Mouse (Mus musculus) right cerebral cortex, postnatal 36 days (tissue): ENCODE measurements around the gene Zfp365.

Experiments
- DNase-seq, 2 experiments: peaks; one replicate each; pipeline ENCODE4 v3.0.0; 2022; ENCODE audit warnings: low spot score in 2 of 2, mixed read lengths in 1 of 2

The Zfp365 gene

DNA sequence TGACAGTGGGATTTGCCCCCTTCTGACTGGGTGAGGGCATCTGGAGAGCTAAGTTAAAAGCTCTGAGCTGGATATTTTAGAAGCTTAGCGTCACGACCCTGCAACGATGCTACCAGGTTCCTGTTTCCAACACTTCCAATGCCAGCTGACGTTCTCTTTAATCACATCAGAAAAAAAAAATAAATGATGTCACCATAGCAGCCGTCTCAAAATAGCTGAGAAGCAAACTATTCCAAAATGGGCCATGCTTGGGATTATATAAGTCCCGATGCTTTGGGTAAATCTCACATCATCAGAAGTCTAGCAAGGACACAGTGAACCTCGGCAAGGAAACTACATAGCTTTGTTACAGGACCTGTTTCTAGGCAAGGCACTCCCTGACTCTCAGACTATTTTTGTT is 9.1 kb downstream of the Zfp365 start:
- peak; percentile 33 to 74 for DNase-seq

DNA sequence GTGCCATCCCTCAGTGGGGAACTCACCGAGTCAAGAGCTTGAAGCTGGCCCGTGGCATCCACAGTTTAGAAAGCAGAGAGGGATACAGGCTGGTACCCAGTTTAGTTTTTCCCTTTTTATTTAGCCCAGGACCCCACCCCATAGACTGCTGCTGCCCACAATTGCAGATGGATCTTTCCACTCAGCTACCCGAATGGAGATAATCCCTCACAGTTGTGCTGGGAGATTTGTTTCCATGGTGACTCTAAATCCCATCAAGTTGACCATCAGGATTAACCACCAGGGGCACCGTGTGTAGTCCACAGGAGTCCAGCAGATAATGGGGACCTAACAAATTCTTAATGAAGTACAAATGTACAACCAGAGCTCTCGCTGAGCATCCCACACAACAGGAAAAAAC is 11.3 kb downstream of the Zfp365 start:
- DNase-seq, result no peak

DNA sequence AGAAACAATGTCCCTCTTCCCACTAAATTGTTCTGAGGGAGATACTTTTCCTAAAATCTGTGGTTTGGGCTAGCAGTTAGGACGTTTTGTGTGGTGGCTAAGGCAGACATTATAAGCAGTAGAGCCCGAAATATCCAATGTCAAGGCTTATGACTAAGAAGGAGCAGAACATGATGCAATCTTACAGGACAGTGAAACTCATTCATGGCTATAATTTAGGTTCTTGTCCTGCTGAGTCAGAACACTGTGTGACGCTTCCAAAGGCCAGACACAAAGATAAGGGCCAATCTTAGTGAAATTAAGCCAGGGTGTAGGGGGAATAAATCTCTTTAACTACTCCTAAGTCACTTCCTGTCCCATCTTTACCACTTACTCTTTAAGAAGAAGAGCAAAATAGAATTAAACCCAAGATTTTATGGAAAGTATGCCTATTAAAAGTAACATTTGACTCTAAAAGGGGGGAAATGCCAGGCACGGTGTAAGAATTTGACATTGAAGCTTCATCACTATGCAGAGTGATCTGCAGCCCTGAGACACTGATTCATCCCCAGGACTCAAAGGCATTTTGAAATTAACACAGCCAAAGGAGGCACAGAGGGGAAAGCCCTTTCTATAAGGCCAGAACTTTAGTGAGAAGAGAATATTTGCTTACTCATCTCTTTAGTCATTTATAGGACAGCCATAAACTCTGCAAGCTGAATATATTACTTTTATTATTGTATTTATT is 13.3 kb downstream of the Zfp365 start:
- DNase-seq, result no peak

DNA sequence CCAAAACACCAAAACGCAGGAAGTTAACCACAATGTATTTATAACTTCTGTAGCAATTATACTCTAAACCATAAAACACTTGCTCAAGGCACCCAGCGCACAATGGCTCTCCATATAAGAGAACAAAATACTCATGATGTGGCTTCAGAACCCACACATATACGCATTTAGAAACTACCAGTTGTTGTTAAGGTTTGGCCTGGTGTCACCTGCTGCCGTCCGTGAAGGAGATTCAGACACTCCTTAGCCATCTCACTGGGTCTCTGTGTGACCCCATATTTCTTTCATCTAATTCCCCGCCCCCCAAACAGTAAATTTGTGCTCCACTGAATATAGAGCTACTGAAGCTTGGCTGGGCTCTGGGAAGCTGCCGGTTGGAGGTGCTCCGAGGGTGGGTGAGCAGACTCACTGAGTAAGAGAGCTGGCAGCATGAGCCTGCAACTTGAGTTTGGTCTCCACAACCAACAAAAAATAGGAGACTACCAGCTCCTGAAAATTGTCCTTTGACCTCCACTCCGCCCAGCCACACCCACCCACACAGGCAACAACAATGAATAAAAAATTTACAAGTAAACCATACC is 14.0 kb downstream of the Zfp365 start:
- no peak for DNase-seq

DNA sequence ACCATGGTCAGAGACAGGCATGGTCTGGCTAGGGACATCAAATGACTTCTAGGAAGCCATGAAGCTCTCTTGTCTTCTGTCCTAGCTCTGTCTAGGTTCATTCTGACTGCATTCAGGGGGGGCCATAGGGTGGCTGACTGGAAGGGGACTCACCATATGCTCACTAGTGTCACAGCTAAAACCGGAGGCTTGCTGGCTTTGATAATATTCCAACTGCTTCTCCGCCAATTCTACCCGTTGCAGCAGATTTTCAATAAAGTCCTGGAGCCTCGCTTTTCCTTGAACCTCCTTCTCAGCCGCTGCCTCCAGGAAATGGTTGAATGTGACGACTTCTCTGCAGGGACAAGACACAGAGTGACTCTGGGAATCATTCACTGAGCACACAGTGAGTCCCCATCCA is 15.2 kb downstream of the Zfp365 start:
- no peak for DNase-seq

DNA sequence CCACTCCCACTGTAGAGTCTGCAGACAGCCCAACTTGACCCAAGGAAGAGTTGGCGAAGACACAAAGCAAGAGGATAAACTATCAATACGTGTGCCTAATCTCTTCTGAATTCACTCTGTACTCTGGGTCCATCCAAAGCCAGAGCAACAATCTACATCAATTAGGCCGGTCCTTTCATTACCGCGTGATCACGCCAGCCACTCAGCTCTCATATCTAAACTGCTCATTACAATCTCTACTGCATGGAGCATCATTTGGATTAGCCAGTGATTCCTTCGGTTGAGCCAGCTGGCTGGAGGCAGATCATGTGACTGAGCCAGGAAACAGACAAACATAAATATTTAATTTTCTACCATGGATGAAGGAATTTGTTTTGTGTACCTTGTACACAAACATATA is 17.8 kb downstream of the Zfp365 start:
- DNase-seq, result no peak

DNA sequence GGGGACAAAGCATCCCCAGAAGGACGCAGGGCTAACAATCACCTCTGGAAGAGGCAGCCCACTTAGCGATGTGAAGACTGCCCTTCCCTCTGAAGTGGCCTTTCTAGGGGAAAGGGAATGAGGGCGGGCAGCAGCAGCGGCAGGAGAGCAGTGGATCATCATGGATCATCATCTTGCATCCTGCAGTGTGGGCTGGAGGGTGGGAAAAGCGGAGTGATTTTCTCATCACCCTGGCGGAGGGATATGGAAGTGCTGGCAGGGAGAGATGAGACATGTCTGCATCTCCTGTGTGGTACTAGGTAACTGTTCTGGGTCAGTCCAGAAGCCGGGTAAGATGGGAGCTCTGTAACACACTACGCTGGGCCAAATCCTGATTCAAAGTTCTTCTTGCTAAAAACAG is 18.4 kb downstream of the Zfp365 start:
- DNase-seq, result no peak

DNA sequence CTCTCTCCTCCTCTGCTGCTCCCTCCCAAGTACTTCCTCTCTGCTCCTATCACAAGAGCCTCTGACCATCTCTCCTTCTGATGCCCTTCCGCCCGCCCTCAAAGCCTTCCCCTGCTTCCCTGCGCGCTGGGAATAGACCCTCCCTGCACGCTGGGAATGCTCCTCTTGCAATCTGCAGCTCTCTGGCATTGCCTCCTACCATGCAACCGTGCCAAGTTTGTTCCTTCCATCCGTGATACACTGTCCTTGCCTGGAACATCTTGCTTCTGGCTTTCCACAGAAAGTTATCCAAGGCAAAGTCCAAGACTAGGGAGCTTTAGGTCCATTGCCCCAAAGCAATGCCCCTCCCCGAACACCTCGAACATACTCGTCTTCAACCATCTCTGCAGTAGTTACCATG is 19.2 kb downstream of the Zfp365 start:
- DNase-seq, result no peak

DNA sequence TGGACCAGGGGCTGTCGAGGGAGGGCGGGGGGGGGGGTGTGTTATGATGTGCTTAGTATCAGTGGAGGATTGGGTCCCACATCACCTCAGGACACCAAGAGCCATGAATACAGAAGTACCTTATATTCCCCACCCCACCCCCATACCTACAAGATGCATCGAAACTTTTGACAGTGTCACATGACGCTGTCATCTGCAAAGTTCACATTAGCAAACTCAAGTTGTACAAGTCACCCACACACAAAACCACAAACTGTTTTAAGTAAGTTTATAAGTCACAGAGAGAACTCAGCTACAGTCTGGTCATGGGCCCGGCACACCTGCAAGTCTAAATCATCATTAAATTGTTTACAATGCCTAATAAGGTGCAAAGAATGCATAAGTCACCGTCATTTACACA is 21.3 kb downstream of the Zfp365 start:
- no peak for DNase-seq

DNA sequence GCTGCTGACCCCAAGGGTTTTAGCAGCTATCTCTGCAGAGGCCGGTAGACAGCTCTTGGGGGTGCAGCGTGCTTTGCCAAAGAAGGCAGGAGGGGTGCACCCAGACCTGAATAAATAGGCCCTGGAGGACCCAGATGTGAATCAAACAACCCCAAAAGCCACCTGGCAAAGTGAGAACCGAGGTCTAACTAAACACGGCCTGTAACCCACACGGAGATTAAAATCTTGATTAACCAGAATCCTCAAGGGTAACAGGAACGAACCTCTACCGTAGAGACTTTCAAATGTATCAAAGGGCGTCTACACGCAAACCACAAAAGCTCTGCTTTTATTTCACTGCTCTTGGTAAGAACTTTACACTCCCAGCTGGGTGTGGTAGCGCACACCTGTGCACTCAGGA is 24.5 kb downstream of the Zfp365 start:
- DNase-seq, result no peak

DNA sequence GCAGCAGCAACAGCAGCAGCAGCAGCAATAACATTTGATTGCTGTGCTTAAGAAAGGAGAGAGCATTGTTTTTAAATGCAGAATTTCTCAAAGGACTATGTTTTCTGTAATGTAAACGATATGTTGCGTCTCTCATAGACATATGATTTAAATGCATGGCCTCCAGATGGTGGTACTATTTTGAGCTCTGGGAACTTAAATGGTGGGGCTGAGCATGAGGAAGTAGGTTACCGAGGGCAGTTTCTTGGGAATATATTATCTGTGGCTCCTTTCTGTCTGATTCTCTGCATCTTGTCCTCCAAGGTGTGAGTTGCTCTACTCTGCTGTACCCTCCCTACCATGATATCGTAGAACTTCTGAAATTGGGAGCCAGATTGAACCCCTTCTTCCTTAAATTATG is 31.8 kb downstream of the Zfp365 start:
- no peak for DNase-seq

DNA sequence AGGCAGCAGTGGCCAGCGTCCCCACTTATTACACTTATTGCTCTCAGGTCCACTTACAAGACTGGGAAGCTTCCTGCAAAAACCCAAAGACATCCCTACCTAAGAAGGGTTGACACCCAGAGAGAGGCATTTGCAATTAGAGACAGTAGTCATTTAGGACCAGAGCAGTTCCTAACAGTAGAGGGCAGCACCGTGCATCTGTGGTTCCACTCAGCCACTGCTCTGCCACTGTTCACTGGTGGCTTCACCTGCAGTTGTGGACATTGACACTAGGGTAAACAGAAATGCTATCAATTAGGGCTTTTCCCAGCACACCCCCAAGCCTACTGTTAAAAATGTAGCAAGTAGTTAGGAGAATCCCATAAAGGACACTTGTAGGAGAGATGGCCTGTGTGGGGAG is 40.7 kb downstream of the Zfp365 start:
- peak; percentile 44 to 64 for DNase-seq

DNA sequence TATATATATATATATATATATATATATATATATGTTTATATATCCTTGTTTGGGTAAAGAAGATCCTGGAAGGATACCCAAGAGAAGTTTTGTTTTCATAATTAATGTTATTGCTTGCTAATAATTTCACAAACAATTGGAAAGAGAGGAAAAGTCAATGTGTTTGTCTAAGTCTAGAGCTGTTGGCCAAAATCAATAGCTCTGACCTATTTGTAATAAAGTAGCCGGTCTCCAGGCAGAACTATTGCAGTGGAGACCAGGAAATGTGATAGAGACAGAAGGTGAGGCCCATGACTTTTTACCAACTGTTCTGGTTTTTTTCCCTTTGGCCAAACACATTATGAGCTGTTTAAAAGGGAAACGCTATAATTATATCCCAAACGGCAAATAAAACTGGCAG is 44.2 kb downstream of the Zfp365 start:
- no peak for DNase-seq

DNA sequence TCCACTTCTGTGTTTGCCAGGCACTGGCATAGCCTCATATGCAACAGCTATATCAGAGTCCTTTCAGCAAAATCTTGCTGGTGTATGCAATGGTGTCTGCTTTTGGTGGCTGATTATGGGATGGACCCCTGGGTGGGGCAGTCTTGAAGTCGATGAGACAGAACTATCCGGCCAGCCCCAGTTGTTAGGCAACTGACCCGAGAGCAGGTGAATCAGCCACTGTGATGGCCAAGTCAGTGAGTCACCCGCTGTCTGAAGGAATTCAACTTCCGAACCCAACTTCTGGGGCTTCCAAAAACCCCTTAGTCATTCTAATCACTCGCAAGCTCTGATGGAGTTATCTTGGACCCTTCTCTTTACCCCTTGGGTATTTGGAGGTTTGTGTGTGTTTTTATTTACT is 46.6 kb downstream of the Zfp365 start:
- DNase-seq, result no peak

DNA sequence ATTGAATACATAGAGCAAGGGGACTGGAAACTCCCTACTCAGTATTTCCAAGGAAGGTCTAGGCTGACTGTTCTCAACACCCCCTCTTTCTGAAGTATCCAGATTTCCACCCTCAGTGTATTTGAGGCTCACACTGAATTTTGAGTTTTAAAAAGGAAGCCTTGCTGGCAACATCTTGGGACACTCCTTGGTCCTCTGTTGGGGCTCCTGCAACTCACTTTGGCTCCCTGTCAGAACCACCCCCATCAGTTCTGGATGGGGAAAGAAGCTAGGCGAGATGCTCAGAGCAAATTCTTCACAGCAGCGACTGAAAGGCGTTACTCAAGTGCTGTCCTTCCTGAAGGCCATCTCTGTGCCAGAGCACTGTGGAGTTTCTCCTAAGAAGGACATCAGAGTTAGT is 47.4 kb downstream of the Zfp365 start:
- DNase-seq, result peak; percentile 41 to 78

DNA sequence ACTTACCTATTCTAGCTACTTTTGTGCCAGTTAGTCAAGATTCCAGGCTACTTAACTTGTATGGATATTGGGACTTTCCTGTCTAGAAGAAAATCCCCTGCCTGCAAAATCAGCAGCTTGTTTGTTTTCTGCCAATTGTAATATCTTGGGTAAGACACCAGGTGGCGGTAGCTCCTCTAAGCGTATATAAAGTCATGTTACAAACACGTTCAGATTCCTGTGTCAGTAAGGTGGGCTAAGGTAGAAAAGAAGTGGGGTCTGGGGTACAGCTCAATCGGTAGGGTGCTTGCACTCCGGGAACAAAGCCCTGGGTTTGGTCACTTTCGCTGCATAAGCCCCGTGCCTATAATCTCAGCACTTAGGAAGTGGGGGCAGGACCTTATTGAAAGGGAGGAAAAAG is 50.1 kb downstream of the Zfp365 start:
- DNase-seq, result no peak

DNA sequence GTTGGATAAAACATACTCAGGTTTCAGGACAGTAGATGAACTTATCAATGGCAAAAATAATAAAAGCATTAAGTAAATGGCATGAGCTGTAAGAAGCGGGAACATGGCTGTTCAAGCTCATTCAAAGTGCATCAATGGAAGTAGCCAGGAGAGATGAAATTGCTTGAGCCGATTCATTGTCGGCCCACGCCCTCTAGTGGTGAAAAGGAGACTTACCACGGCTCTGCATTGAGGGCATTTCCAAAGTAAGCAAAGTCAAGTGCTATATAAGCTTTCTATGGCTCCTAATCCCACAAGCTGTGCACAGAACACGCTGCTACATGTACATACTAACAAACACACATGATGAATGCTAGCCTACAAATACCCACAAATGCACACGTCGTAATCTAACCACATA is 53.6 kb downstream of the Zfp365 start:
- peak; percentile 72 to 76 for DNase-seq

DNA sequence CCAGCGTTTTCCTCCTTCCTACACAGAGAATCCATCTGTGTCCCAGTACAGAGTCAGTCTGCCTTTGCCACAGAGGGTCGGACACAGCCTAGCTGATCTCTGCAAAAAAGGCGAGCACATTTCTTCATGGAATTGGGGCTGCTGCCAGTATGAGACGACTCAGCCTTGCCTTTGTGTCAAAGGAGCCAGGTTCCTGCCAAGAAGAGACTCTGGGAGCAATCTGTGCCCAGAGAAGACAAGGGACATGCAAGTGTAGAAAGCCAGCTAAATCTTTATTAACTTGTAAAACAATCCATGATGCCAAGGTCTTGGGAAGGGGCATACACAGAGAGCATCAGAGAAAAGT is 54.9 kb downstream of the Zfp365 start:
- no peak for DNase-seq

DNA sequence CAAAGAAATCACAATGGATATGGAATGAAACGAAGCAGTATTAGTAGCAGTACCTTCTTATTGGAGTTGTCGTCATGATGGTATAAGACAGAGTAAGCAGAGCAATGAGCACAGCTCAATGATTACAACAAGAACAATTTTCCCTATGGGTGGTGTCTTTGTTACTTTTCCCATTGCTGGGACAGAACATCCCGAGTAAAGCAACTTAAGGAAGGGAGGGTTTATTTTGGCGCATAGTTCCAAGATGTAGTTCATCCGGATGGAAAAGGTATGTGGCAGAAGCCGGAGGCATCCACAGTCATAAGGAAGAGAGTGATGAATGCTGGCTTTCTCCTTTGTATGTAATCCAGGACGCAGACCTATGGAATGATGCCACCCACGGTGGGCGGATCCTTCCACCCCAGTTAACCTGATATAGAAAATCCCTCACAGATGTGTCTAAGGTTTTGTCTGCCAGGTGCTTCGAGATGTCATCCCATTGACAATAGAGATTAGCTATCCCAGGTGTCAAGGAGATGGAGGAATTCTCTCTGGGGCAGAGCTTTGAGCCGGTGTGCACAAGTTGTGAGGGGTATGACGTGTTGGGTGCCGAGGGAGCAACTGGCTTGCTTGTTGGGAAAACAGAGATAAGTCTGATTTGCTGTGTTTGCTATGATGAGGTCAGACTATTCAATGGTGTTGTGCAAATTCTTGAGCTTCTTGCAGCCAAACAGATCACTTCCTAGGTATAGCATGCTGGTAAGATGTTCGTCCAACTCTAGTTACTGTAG is 55.5 kb downstream of the Zfp365 start:
- no peak for DNase-seq

DNA sequence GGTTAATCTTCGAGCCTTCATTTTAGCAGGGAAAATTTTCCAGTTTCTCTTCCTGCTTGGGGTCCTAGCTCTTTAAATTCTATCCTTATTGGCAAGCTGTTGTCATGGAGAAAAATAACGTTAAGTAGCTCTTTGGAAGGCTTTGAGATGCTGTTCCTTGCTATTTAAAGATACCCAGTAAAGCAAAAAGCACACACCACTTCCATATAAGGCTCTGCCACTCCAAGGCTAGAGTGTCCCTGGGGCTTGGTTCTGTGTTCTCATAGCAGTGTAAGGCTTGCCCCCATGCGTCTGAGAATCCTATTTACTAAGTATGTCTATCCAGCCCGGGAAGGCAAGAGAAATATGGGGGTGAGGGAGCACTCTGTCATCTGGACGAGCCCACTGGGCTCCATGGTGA is 56.7 kb downstream of the Zfp365 start:
- no peak for DNase-seq

DNA sequence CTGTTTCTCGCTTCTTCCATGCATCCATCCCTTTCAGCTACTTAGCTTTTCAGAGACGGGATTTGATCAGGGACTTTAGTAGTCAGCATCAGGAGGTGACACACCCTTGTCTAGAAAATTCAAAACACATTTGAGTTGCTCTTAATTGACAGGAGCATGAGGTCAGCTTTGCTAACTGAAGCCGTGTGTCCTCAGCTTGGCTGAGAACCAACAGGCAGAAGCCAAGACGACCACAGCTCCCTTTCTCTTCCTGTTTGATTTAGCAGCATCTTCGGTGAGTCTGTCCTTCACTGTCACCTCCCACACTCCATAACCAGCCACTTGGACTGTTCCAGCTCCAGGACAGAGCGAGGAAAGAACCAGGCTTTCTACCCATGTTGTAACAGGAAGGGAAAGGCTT is 60.1 kb downstream of the Zfp365 start:
- DNase-seq, result no peak

DNA sequence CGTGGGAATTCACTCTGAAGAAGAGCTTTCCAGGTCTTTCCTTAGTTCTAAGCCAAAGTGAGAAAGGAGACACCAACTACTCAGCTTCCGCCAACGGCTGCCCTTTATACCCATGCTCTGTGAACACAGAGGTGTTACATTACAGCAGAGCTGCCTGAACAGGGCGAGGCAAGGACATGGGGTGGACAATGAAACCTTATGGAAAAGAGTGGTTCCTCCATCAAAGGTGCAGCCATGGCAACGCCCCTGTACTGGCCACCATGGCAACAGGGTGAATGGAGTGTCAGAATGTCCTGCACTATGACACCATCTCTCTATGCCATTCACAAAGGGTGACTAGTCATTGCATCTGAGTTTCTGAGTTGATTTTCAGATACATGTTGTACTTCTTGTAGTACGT is 61.4 kb downstream of the Zfp365 start:
- no peak for DNase-seq

DNA sequence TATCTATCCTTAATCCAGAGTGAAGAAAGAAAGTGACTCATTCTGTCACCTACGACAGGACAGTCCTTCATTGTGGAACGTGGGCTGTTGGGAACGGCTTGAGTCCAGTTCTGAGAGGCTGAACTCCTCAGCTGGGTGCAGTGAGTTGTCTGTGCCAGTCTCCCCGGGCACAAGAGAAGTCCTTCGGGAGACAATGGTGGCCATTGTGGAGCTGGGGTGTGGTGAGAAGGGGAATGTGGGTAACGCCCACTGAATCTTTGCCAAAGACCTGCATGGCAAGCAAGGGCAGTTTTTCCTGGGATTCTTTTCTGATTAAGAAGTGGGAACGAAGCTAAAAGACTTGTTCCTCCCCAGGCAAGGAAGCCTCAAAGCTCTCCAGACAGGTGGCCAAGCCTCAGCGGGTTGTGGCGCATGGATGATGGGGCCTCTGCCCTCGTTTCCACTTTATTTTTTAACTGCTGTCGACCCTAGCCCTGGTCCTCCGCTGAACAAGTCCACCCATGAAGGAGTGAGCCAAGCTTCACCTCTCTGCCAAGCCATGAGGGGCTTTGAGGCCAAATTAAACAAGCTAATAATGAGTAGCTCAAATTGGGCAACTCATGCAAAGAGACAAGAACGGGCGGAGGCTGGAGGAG is 66.3 kb downstream of the Zfp365 start:
- DNase-seq, result no peak
